Mouse (Mus musculus) 416B (cell line): ENCODE measurements around the gene Pold1.
A peak's percentile ranks its signal among the peaks of the same experiment; 100 is the strongest.

Experiments
- DNase-seq: peaks from one replicate; pipeline ENCODE4 v3.0.0; 2011; ENCODE audit warnings: low read depth

Pold1 gene

GRCm38 (mm10) chr7:44548497-44549087 lies at the start of gene Pold1:
Gene Pold1, minus strand, starts transcription at chr7:44548849.
- peak; percentile 100 for DNase-seq

- DNase-seq, result no peak
These were observed 49.7 kb upstream of the Pold1 start for GRCm38 (mm10) chr7:44598336-44598735.

DNA sequence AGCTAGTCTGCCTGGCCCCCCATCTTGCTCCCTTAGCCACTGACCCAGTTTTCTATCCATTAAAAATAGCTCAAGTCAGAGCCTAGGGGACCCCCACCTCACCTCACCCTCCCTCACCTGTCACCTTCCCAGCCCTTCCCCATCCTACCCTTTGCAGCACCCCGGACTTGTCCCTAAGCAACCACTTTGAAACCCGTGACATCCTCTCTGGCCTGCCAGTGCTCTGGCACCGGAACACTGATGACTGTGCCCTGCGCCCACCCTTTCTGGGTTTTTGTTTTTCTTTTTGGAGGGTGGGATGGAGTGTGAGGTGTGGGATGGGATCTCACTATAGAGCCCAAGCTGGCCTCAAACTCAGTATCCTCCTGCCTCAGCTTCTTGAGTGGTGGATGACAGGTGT lies 49.0 kb upstream of the Pold1 start:
- DNase-seq, result no peak

DNA sequence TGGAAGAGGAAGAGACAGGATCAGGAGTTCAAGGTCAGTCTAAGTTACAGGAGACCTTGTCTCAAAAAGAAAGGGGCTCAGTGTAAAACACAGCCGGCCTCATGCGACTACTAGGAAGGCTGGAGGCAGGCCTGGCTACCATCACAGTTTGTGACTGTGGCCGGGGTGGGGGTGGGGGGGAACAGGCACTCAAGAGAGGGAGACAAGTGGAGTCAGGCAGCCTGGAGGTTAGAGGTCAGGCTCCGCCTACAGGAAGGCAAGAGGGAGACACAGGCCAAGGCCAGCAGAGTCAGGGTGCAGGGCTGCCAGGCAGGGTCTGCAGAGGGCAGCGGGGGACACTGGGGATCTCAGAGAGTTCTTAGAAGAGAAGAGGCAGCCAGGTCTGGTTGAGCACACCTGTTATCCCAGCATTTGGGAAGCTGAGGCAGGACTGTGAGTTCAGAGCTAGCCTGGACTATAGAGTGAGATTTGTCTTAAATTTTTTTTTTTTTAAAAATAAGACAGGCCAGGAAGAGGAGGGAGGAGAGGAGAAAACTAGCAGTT lies 48.4 kb upstream of the Pold1 start:
- DNase-seq, result no peak

DNA sequence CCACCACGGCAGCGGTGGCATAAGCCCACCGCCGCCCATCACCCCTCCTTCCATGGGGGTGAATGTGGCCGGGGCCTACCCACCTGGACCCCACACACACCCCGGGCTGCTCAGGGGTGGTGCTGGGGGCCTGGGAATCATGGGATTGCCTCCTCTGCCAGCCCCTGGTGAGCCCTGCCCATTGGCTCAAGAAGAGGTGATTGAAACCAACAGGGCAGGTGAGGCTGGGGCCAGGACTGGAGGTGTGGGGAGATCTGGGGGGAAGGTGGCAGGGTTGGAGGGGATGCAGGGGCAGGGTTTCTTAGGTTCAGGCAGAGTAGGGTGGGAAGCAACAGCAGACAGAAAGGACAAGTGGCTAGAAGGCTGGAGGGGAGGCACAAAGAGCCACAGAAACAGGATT lies 47.4 kb upstream of the Pold1 start:
- no peak for DNase-seq

- DNase-seq, result no peak
These were observed 46.5 kb upstream of the Pold1 start for GRCm38 (mm10) chr7:44595131-44595561.

DNA sequence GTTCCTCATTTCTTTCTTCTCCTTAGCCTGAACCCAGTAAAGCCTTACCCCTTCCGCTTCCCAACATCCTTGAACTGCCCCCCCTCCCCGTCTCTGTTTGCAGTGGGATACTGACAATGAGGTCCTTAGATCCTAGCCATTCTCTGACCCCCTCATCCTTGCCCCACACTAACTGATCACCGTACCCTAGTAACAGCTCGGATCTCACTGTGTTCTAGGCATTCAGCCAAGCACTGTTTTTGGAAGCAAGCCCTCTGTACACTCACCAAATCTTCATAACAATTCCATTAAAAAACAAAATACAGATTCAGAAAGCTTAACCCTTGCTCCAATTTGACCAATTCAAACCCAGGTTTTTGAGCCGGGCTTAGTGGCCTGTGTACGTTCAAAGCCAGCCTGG lies 45.6 kb upstream of the Pold1 start:
- no peak for DNase-seq

GRCm38 (mm10) chr7:44593775-44594174 lies 45.1 kb upstream of the Pold1 start:
- no peak for DNase-seq

- DNase-seq, result no peak
These were observed 44.4 kb upstream of the Pold1 start for GRCm38 (mm10) chr7:44593051-44593450.

- no peak for DNase-seq
These were observed 42.9 kb upstream of the Pold1 start for GRCm38 (mm10) chr7:44591348-44592116.

GRCm38 (mm10) chr7:44590402-44591347 lies 42.0 kb upstream of the Pold1 start, which contains the start of gene Kcnc3:
Gene Kcnc3, plus strand, starts transcription at chr7:44590664.
- no peak for DNase-seq

DNA sequence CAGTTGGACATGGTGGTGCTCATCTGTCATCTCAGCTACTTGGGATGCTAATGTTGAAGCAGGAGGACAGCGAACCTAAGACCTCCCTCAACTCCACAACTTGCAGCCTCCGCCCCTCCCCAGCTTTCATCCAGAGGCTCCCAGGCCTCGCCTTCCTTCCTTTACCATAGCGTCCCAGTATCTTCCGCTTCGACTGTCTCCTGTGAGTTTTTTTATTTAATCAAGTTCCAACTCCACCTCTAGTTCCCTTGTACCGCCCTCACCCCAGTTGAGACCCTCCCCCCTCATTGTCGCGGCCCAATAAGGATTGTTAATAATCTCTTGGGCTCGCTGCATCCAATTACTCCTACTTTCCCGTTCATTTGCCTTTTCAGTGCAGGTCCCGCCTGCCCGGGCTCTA lies 41.3 kb upstream of the Pold1 start:
- no peak for DNase-seq

GRCm38 (mm10) chr7:44589149-44589548 lies 40.5 kb upstream of the Pold1 start:
- peak; percentile 66 for DNase-seq

GRCm38 (mm10) chr7:44588338-44588737 lies 39.7 kb upstream of the Pold1 start:
- DNase-seq, result no peak

- no peak for DNase-seq
These were observed 39.0 kb upstream of the Pold1 start for GRCm38 (mm10) chr7:44587676-44588075.

DNA sequence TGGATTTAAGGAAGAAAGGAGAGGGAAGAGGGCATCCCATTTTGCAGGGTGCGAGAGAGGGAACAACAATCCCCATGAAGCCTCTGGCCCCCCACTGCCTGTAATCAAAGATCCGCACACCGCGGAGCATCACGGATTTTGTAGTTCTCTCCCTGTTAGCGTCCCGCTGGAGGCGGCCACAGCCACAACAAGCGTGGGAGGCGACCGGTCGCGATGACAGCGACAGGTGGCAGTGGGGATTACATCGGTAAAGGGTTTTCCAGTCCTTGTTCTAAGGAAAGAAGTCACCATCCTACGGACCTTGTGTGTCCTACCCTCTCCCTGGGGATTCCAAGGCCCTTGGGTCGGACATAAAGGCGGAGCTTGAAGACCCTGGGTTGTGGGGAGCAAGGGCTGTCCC lies 38.3 kb upstream of the Pold1 start:
- no peak for DNase-seq

DNA sequence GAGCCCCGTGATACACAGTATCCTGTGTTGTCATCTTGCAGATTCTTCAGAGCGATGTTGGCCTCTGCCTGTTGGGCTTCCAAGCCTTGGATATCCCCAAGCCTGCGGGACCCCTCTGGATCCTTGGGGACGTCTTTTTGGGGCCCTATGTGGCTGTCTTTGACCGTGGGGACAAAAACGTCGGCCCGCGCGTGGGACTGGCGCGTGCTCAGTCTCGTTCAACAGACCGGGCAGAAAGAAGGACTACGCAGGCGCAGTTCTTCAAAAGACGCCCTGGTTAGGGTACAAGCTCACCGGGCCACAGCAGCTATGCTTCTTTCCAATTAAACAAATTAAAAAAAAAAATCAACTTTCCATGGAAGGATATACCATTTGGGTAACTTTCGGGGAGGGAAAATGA lies 37.9 kb upstream of the Pold1 start:
- no peak for DNase-seq

GRCm38 (mm10) chr7:44585606-44586005 lies 37.0 kb upstream of the Pold1 start:
- no peak for DNase-seq

DNA sequence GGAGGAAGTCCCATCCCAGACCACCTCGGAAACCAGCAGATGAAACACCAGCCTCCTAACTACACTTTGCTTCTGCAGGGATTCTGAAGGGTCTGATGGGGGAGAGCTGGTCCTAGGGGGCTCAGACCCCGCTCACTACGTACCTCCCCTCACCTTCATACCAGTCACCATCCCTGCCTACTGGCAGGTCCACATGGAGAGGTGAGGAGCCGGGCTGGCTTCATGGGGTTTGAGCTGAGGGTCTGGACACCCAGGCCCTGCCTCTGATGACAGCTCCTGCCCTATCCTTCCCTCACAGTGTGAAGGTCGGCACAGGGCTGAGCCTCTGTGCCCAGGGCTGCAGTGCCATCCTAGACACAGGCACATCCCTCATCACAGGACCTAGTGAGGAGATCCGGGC lies 36.3 kb upstream of the Pold1 start:
- DNase-seq, result no peak

DNA sequence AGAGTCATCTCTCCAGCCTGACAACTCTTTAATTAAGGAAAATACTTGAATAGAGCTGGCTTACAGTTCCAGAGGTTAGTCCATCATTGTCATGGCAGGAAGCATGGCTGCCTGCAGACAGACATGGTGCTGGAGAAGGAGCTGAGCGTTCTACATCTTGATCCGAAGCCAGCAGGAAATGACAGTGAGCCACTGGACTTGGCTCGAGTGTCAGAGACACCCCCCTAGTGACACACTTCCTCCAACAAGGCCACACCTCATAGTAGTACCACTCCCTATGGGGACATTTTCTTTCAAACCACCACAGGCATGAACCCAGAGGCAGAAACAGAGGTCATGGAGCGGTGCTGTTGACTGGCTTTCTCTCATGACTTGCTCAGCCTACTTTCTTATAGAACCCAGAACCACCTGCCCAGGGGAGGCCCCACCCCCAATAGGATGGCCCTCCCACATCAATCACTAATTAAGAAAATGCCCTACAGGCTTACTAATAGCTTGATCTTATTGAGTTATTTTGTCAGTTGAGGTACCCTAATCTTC lies 35.7 kb upstream of the Pold1 start:
- DNase-seq, result peak; percentile 61

DNA sequence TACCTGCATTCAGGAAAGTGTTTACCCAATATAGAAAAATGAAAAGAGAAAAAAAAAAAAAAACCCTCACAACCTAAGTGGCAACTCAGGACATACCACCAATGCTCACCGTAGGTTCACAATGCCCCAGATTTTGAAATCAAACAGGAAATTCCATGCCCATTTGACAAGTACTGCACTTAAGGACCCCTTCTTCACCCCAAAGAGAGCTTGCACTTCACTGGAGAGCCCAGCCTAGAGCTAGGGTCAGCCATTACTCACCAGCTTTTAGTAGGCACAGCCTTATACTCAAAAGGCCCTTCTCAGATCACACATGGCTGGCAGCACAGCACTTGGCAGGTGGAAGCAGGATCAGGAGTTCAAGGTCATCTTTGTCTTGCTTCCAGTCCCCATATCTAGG lies 34.5 kb upstream of the Pold1 start:
- DNase-seq, result no peak

DNA sequence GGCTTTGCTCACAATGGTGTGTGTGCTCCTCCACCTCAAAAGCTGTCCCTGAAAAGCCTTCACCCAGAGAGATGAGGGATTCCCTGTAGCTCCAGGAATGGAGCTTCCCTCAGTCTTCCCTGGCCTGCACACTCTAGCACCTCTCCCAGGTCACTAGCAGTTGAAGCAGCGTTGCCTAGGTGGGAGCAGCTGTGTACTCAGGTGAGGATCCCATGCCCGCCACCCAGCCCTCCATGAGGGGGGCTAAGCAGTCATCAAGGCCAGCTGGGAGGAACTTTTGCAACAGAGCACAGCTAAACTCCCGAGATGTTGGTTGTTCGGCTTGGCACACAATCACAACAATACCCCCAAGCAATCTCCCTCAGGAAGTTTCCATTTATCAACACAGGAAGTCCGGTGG lies 34.1 kb upstream of the Pold1 start:
- no peak for DNase-seq
